Mouse (Mus musculus) liver, adult 2 months (tissue): ENCODE results near the gene Arhgap45.

Experiments
- CTCF ChIP-seq: fragments of 200-500 bp; IDR thresholded peaks from 2 replicates; pipeline ENCODE4 v1.5.1; 2011; ENCODE audit warnings: low read depth, low read length, control low read depth
- POLR2A ChIP-seq: fragments of 200-500 bp; IDR thresholded peaks from 2 replicates; pipeline ENCODE4 v1.6.1; 2011; ENCODE audit warnings: low read length, control low read depth; ENCODE audit not compliant: insufficient read depth; ENCODE audit errors: extremely low read depth

DNA sequence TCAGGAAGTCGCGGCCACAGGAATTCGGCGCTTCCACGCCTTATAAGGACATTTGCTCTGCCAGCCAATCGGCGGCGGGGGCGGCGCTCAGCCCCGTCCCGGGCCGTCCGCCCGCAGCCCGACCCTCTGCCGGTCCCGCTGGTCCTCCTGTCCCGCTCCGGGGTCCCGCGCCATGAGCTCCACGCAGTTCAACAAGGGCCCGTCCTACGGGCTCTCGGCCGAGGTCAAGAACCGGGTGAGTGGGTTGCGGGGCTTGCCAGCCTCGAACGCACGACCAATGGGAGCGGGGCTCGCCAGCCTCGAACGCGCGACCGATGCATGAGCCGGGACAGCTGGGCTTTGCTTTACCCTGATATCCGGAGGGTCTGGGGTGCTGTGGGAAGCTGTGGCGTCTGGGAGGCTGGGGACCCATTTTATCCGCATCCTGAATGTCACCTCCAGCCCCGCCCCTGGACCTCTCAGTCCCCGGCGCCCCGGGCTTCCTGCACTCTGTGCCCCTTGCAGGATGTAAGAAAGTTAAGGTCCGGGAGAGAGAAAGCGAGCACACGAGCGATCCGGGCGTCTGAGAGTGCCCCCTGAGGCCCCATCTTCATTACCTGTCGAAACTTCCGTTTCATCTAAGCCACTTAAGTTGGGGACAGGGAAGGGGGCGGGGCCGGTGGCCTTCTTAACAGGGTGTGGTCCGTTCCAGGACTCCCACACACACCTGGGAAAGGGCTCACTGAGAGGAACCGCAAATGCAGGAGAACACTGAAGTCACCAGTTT lies 27.8 kb upstream of the Arhgap45 start, which contains the start of gene Cnn2:
- TF ChIP-seq CTCF (no peak), POLR2A (no peak)
